Mouse (Mus musculus) T-cell, adult 2 months (primary cell): ENCODE data around the gene Cadm3.
A peak's percentile ranks its signal among the peaks of the same experiment; 100 is the strongest.

Experiments
- DNase-seq: peaks from one replicate; pipeline ENCODE4 v3.0.0; 2022; ENCODE audit warnings: low spot score

Gene Cadm3

GRCm38 (mm10) chr1:173367356-173368046 is at the start of gene Cadm3:
TSS of gene Cadm3 (minus strand) at chr1:173367695.
- no peak for DNase-seq

- no peak for DNase-seq
Observed at GRCm38 (mm10) chr1:173414631-173415030, 47.1 kb upstream of the Cadm3 start.

- DNase-seq = no peak
Observed at GRCm38 (mm10) chr1:173411863-173412262, 44.4 kb upstream of the Cadm3 start.

GRCm38 (mm10) chr1:173409066-173409465 is 41.6 kb upstream of the Cadm3 start:
- DNase-seq = peak; percentile 22

GRCm38 (mm10) chr1:173404696-173405309 is 37.3 kb upstream of the Cadm3 start:
- no peak for DNase-seq

- DNase-seq = peak; percentile 65
Observed at GRCm38 (mm10) chr1:173398323-173398970, 31.0 kb upstream of the Cadm3 start.

- DNase-seq = no peak
Observed at GRCm38 (mm10) chr1:173391754-173392153, 24.3 kb upstream of the Cadm3 start.

GRCm38 (mm10) chr1:173389901-173390401 is 22.5 kb upstream of the Cadm3 start:
- no peak for DNase-seq

GRCm38 (mm10) chr1:173389431-173389830 is 21.9 kb upstream of the Cadm3 start:
- no peak for DNase-seq

GRCm38 (mm10) chr1:173381436-173381835 is 13.9 kb upstream of the Cadm3 start:
- DNase-seq = no peak

GRCm38 (mm10) chr1:173377380-173378112 is 10.1 kb upstream of the Cadm3 start:
- peak; percentile 10 for DNase-seq

GRCm38 (mm10) chr1:173374020-173374419 is 6.5 kb upstream of the Cadm3 start:
- no peak for DNase-seq

- DNase-seq = no peak
Observed at GRCm38 (mm10) chr1:173371586-173371985, 4.1 kb upstream of the Cadm3 start.

GRCm38 (mm10) chr1:173370456-173370855 is 3.0 kb upstream of the Cadm3 start:
- no peak for DNase-seq

- DNase-seq = no peak
Observed at GRCm38 (mm10) chr1:173369611-173370010, 2.1 kb upstream of the Cadm3 start.

- no peak for DNase-seq
Observed at GRCm38 (mm10) chr1:173366701-173367355, 667 bp downstream of the Cadm3 start.

GRCm38 (mm10) chr1:173365970-173366409 is 1.5 kb downstream of the Cadm3 start:
- no peak for DNase-seq

- DNase-seq = no peak
Observed at GRCm38 (mm10) chr1:173364125-173364800, 3.2 kb downstream of the Cadm3 start.

- no peak for DNase-seq
Observed at GRCm38 (mm10) chr1:173363436-173363835, 4.1 kb downstream of the Cadm3 start.

- no peak for DNase-seq
Observed at GRCm38 (mm10) chr1:173361651-173362050, 5.8 kb downstream of the Cadm3 start.
